Mouse (Mus musculus) frontal cortex, postnatal 14 days (tissue): ENCODE measurements around the gene Nol4l.
"Not testable (repeated sequence)": the region's sequence is repeated elsewhere in the genome, so short reads cannot be mapped to it uniquely, and the experiment has no call there.

Experiments used
- DNase-seq, 2 experiments: peaks; one replicate each; pipeline ENCODE4 v3.0.0; 2022; ENCODE audit warnings: low spot score in 2 of 2

The Nol4l gene

GRCm38 (mm10) chr2:153421233-153421632, 108.5 kb downstream of the Nol4l start:
- DNase-seq = no peak

DNA sequence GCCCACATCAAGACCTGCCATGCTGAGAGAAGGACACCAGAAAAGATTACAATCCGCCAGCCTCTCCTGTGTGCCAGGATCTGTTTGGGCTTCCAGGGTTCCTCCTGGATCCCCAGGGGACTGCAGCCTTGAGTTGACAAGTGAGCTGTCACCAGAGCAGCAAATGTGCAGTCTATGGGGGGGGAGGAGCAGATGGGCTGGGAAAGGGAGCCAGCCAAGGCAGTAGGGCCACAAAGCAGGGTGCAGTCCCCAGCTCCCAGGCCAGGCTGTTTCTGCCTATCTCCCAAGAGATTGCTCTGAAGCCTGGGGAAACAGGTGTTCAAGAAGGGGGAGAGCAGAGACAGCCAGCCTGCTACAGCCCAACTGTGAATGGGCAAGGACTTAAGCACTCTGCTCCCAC, 111.4 kb downstream of the Nol4l start:
- no peak for DNase-seq

DNA sequence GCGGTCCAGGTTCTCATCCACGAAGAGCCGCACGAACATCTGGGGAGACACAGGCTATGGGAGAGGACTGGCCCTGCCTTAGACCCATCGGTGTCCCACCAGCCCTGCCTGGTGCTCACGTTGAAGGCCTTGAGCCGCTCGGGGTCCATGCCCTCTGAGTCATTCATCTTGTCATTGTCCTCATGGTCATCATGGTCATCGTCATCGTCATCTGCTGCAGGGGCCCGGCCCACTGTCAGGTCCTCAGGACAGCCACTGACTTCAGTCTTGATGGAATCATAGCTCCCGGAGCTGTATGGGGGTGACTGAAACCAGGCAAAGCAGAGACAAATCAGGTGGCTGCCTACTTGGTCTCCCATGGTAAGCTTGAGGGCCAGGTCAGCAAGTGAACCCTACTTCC, 111.9 kb downstream of the Nol4l start:
- no peak for DNase-seq

GRCm38 (mm10) chr2:153414607-153415006, 115.2 kb downstream of the Nol4l start:
- DNase-seq = no peak

DNA sequence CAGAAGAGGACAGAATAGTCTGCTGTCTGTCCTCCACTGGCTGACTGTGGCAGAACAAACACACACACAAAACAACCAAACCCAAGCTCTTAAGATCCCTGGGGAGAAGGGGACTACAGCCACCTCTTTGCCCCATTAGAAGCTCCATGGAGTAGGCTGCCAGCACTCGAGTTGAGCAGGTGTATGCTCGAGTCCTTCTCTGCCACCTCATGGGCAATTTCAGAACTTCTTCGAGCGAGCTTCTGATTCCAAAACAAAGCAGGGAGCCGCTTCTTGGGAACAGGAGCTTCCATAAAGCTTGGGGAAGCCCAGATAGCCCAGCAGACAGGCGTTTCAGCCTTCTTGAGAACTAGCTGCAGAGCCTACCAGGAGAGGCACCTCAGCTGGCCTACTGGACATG, 117.2 kb downstream of the Nol4l start:
- no peak for DNase-seq

DNA sequence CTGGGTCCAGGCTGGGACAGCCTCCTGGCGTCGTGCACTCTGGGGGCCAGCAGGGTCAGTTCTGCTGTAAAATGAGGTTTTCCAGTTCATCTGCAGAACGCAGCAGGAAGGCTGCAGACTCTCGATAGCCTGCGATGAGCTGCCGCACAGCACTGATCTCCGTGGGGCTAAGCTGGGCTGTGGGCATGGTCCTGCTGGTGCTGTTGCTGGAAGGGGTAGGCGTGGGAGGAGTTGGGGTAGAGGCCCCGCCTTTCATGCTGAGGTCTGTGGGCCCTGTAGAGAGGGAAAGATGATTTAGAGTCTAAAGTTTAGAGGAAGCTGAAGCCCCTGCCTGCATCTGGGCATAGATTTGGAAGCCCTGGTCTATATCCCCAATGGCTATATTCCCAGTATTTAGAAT, 118.2 kb downstream of the Nol4l start:
- no peak for DNase-seq

- no peak for DNase-seq
Observed at GRCm38 (mm10) chr2:153408971-153409370, 120.8 kb downstream of the Nol4l start.

GRCm38 (mm10) chr2:153406882-153407281, 122.9 kb downstream of the Nol4l start:
- DNase-seq = no peak

DNA sequence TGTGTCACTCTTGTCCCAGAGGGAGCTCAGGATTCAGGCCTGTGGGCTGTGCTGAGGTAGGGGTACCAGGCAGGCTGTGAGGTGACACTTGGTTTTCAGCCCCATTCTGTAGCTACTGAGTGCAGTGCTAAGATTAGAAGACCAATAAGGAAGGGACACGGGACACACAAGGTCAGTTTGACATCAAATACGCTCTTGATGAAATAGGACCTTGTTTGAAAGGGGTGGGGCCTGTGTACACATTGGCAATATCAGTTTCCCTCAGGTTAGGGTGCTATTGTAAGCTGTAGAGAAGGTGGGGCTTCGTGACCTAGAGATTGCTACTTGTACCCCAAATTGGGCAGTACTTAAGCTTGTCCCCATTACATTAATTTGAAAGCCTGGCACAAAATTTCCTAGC, 124.9 kb downstream of the Nol4l start:
- DNase-seq = no peak

DNA sequence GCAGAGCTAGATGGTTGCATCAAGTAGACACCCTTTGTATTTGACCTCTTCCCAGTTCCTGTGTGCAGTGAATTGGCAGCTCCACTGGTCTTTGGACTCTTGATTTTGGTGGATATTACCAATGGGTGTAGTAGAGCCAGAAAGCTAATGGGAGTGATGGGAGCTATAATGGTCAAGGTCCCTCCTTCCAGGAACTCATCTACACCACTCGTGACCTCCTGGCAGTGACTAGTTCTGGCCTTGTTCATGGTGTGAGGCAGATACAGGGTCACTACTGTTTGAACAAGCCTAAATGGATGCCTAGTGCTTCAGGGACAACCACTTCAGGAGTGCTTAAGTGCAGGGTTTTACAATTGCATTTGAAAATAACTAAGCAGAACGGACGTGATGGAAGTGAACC, 125.7 kb downstream of the Nol4l start:
- no peak for DNase-seq

DNA sequence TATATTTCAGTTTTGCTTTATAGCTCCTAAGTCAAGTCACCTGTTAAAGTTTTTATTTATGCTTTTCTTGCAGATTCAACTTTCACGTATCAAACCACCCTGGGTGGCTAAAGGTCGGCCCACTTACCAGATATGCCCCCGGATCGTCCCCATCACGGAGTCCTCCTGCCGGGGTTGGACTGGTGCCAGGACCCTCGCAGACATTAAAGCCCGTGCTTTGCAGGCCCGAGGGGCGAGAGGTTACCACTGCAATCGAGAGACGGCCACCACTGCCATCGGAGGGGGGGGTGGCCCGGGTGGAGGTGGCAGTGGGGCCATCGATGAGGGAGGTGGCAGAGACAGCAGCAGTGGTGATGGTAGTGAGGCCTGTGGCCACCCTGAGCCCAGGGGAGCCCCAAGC, 130.6 kb downstream of the Nol4l start:
- DNase-seq = peak in 1 of 2 experiments; percentile 10

GRCm38 (mm10) chr2:153397790-153398515, 131.8 kb downstream of the Nol4l start:
- DNase-seq = no peak

DNA sequence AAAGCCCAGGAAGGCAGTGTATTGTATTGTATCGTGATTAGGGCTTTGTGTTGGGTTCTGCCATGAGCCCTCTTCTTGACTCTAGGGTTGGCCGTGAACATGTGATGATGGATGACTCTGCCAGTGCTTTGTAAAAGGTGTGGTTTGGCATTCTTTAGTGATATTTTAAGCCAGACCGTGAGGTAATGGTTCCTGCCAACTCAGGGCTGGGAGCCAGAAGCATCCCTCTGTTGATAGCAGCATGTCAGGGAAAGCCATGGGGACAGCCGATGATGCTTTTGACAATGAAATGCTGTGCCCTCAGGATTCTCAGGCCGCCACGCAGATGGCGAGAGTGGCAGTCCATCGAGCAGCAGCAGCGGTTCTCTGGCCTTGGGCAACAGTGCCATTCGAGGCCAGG, 136.7 kb downstream of the Nol4l start:
- no peak for DNase-seq

DNA sequence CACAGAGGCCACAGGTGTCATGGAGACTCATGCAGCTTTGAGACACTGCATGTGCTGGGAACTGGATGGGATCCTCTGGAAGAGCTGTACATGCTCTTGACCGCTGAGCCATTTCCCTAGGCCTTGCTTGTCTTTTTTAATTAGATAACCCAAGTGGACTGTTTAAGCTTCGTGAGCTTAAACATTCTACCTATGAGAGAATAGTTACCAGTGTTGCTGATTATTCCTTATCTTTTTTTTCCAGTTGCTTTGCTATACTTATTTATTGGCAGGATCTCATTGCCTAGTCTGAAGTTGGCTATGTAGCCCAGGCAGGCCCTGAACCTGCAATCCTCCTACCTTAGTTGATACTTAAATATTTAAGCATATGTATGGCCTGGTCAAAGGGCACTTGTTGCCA, 139.9 kb downstream of the Nol4l start:
- DNase-seq = no peak

- DNase-seq = no peak
Observed at GRCm38 (mm10) chr2:153380479-153380878, 149.3 kb downstream of the Nol4l start.

- no peak for DNase-seq
Observed at GRCm38 (mm10) chr2:153375380-153375779, 154.4 kb downstream of the Nol4l start.

DNA sequence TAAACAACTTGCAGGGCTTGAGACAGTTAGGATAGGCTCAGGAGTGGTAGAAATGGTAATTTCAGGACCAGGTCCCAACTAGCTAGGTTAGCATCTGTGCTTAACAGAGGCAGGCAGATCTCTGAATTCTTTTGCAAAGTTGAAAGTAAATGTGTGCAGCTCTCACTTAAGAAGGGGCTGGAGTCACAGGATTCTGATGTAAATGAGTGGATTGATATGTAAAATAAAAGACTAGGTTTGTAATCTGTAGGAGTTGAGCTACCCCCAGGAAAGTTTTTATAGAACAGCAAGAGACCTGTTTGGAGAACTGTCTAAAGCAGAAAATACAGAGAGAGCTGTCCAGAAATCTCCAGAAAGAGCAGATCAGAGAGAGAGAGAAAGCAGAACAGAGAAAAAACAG, 158.9 kb downstream of the Nol4l start:
- no peak for DNase-seq

GRCm38 (mm10) chr2:153364531-153364930, 165.2 kb downstream of the Nol4l start:
- DNase-seq = not testable (repeated sequence)

DNA sequence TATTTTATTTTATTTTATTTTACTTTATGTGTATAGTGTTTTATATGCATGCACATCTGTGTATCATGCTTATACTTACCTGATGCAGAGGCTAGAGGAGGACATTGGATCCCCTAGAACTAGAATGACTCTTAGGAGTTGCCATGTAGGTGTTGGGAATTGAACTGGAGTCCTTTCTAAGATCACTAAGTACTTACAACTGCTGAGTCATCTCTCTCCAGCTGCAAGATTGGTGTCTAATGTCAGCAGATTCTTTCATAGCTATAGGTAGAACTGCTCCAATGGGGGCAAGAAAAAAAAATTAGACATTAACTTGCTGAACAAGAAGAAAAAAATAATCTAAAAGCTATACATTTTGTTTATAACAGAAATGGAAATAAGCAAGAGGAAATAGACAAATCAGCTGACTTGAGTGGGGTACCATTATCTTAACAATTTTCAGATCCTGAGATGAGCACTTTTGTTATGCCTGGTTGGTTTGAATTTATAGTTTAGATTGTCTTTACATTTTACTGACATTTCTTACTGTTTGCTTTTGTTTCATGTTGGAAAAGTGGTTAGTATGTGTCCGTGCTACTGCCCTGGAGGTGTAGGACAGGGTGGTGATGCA, 168.6 kb downstream of the Nol4l start:
- no peak for DNase-seq
